Mouse (Mus musculus): ENCODE measurements around the gene Gas2. TPM values are rescaled to one million over a fixed set of nuclear protein-coding genes. Genes with fewer than 3 reads are reported as not detected.
A peak's percentile ranks its signal among the peaks of the same experiment; 100 is the strongest.

The Gas2 gene
- polyA plus RNA-seq, 1 experiment from 2014 or later: 29.8 TPM

- H3K27me3 ChIP-seq: no peaks in the 10 kb centered on the region
- no peaks in the 10 kb centered on the region for H3K36me3 ChIP-seq (replicated peaks)
- no peak for ATAC-seq (ENCODE audit: low FRiP score)
Observed at GRCm38 (mm10) chr7:51957766-51958165, 96.0 kb downstream of the Gas2 start.

GRCm38 (mm10) chr7:51960698-51961374 lies 99.0 kb downstream of the Gas2 start:
- H3K9ac ChIP-seq: no peak overlapping the region
- no peaks in the 10 kb centered on the region for H3K36me3 ChIP-seq (replicated peaks)
- no peaks in the 10 kb centered on the region for H3K9me3 ChIP-seq
- H3K4me2 ChIP-seq: no peak overlapping the region
- peaks cover 12% of the 10 kb centered on the region for H3K4me1 ChIP-seq
- peak; percentile 83 for ATAC-seq (ENCODE audit: low FRiP score)
- no peak overlapping the region for H3K27ac ChIP-seq
- no peak overlapping the region for H3K4me3 ChIP-seq (replicated peaks)
- H3K27me3 ChIP-seq: no peaks in the 10 kb centered on the region
- WGBS: 50% methylated on average over 6 of the region's 6 CpGs

More at GRCm38 (mm10) chr7:51957766-51958165, 96.0 kb downstream of the Gas2 start:
- no peak overlapping the region for H3K27ac ChIP-seq
- H3K4me1 ChIP-seq: peaks cover 19% of the 10 kb centered on the region
- no peaks in the 10 kb centered on the region for H3K9me3 ChIP-seq
- no peak overlapping the region for H3K9ac ChIP-seq
- H3K4me2 ChIP-seq: no peak overlapping the region
- H3K4me3 ChIP-seq (replicated peaks): no peak overlapping the region

GRCm38 (mm10) chr7:51962219-51962952 lies 100.6 kb downstream of the Gas2 start:
- no peaks in the 10 kb centered on the region for H3K27me3 ChIP-seq
- H3K9me3 ChIP-seq: no peaks in the 10 kb centered on the region
- no peak overlapping the region for H3K9ac ChIP-seq
- peak; percentile 57; the same call in 1 of the 2 replicates for ATAC-seq (ENCODE audit: low FRiP score)
- WGBS: 47% methylated on average over 10 of the region's 10 CpGs
- H3K27ac ChIP-seq: 0 out of 2 replicates have a peak overlapping the region, but pooled peaks have one; percentile 31
- H3K4me2 ChIP-seq: no peak overlapping the region
- no peaks in the 10 kb centered on the region for H3K36me3 ChIP-seq (replicated peaks)
- peaks cover 11% of the 10 kb centered on the region for H3K4me1 ChIP-seq
- H3K4me3 ChIP-seq (replicated peaks): no peak overlapping the region

GRCm38 (mm10) chr7:51964681-51965080 lies 102.9 kb downstream of the Gas2 start:
- no peak for ATAC-seq (ENCODE audit: low FRiP score)
- 96% methylated on average over 7 of the region's 7 CpGs for WGBS

GRCm38 (mm10) chr7:51967581-51967980 lies 105.8 kb downstream of the Gas2 start:
- peaks cover 3% of the 10 kb centered on the region; the same call in 1 of the 2 replicates for H3K4me1 ChIP-seq
- ATAC-seq (ENCODE audit: low FRiP score): no peak
- no peaks in the 10 kb centered on the region for H3K9me3 ChIP-seq
- H3K4me3 ChIP-seq (replicated peaks): no peak overlapping the region
- no peak overlapping the region for H3K9ac ChIP-seq
- 90% methylated on average over 4 of the region's 4 CpGs for WGBS
- no peaks in the 10 kb centered on the region for H3K27me3 ChIP-seq
- H3K36me3 ChIP-seq (replicated peaks): no peaks in the 10 kb centered on the region
- H3K27ac ChIP-seq: no peak overlapping the region
- no peak overlapping the region for H3K4me2 ChIP-seq

More at GRCm38 (mm10) chr7:51964681-51965080, 102.9 kb downstream of the Gas2 start:
- no peak overlapping the region for H3K4me2 ChIP-seq
- H3K27ac ChIP-seq: no peak overlapping the region
- no peak overlapping the region for H3K9ac ChIP-seq
- H3K36me3 ChIP-seq (replicated peaks): no peaks in the 10 kb centered on the region
- peaks cover 11% of the 10 kb centered on the region for H3K4me1 ChIP-seq
- H3K4me3 ChIP-seq (replicated peaks): no peak overlapping the region
- H3K9me3 ChIP-seq: no peaks in the 10 kb centered on the region
- no peaks in the 10 kb centered on the region for H3K27me3 ChIP-seq

- Histone ChIP-seq H3K9ac (no peak overlapping the region), H3K4me1 (peaks cover 3% of the 10 kb centered on the region; the same call in 1 of the 2 replicates), H3K36me3 (replicated peaks) (no peaks in the 10 kb centered on the region), H3K4me2 (no peak overlapping the region), H3K4me3 (replicated peaks) (no peak overlapping the region), H3K9me3 (no peaks in the 10 kb centered on the region), H3K27me3 (no peaks in the 10 kb centered on the region), H3K27ac (no peak overlapping the region)
- no peak for ATAC-seq (ENCODE audit: low FRiP score)
Observed at GRCm38 (mm10) chr7:51969379-51969778, 107.6 kb downstream of the Gas2 start.

GRCm38 (mm10) chr7:51972252-51972855 lies 110.5 kb downstream of the Gas2 start:
- Histone ChIP-seq H3K4me3 (replicated peaks) (no peak overlapping the region), H3K9me3 (no peaks in the 10 kb centered on the region), H3K27me3 (no peaks in the 10 kb centered on the region), H3K27ac (no peak overlapping the region), H3K4me2 (no peak overlapping the region), H3K4me1 (peaks cover 9% of the 10 kb centered on the region), H3K9ac (no peak overlapping the region), H3K36me3 (replicated peaks) (no peaks in the 10 kb centered on the region)
- WGBS: 38% methylated on average over 6 of the region's 6 CpGs
- ATAC-seq (ENCODE audit: low FRiP score): peak; percentile 72

- peaks cover 9% of the 10 kb centered on the region for H3K4me1 ChIP-seq
- H3K4me2 ChIP-seq: no peak overlapping the region
- no peak overlapping the region for H3K9ac ChIP-seq
- no peak overlapping the region for H3K27ac ChIP-seq
- no peaks in the 10 kb centered on the region for H3K36me3 ChIP-seq (replicated peaks)
- no peaks in the 10 kb centered on the region for H3K9me3 ChIP-seq
- H3K4me3 ChIP-seq (replicated peaks): no peak overlapping the region
- no peaks in the 10 kb centered on the region for H3K27me3 ChIP-seq
- ATAC-seq (ENCODE audit: low FRiP score): peak; percentile 50; the same call in 1 of the 2 replicates
- WGBS: 71% methylated on average over 5 of the region's 5 CpGs
Observed at GRCm38 (mm10) chr7:51973091-51973490, 111.3 kb downstream of the Gas2 start.

GRCm38 (mm10) chr7:51973526-51973925 lies 111.7 kb downstream of the Gas2 start:
- 65% methylated on average over 2 of the region's 2 CpGs for WGBS
- Histone ChIP-seq H3K36me3 (replicated peaks) (no peaks in the 10 kb centered on the region), H3K4me2 (no peak overlapping the region), H3K4me3 (replicated peaks) (no peak overlapping the region), H3K9me3 (no peaks in the 10 kb centered on the region), H3K27ac (no peak overlapping the region), H3K9ac (no peak overlapping the region), H3K27me3 (no peaks in the 10 kb centered on the region), H3K4me1 (peaks cover 9% of the 10 kb centered on the region)
- ATAC-seq (ENCODE audit: low FRiP score): no peak

- Histone ChIP-seq H3K27me3 (no peaks in the 10 kb centered on the region), H3K4me2 (no peak overlapping the region), H3K36me3 (replicated peaks) (no peaks in the 10 kb centered on the region), H3K9ac (no peak overlapping the region), H3K4me3 (replicated peaks) (no peak overlapping the region), H3K4me1 (peaks cover 9% of the 10 kb centered on the region), H3K9me3 (no peaks in the 10 kb centered on the region), H3K27ac (no peak overlapping the region)
- 47% methylated on average over 6 of the region's 6 CpGs for WGBS
- ATAC-seq (ENCODE audit: low FRiP score): no peak
Observed at GRCm38 (mm10) chr7:51975181-51975580, 113.4 kb downstream of the Gas2 start.

- no peak overlapping the region for H3K9ac ChIP-seq
- H3K9me3 ChIP-seq: no peaks in the 10 kb centered on the region
- no peaks in the 10 kb centered on the region for H3K27me3 ChIP-seq
- no peak overlapping the region for H3K4me2 ChIP-seq
- H3K36me3 ChIP-seq (replicated peaks): no peaks in the 10 kb centered on the region
- no peak overlapping the region for H3K27ac ChIP-seq
- ATAC-seq (ENCODE audit: low FRiP score): no peak
- WGBS: 45% methylated on average over 5 of the region's 5 CpGs
- H3K4me3 ChIP-seq (replicated peaks): no peak overlapping the region
- H3K4me1 ChIP-seq: peaks cover 6% of the 10 kb centered on the region
Observed at GRCm38 (mm10) chr7:51979271-51979670, 117.5 kb downstream of the Gas2 start.

GRCm38 (mm10) chr7:51982303-51982702 lies 120.5 kb downstream of the Gas2 start:
- H3K27me3 ChIP-seq: no peaks in the 10 kb centered on the region
- no peak overlapping the region for H3K27ac ChIP-seq
- WGBS: 42% methylated on average over 1 of the region's 1 CpGs
- no peak overlapping the region for H3K4me2 ChIP-seq
- H3K9me3 ChIP-seq: no peaks in the 10 kb centered on the region
- ATAC-seq (ENCODE audit: low FRiP score): no peak
- H3K36me3 ChIP-seq (replicated peaks): no peaks in the 10 kb centered on the region
- no peaks in the 10 kb centered on the region for H3K4me1 ChIP-seq
- H3K4me3 ChIP-seq (replicated peaks): no peak overlapping the region
- H3K9ac ChIP-seq: no peak overlapping the region
